Mouse (Mus musculus) midbrain, embryonic 13.5 days (tissue): ENCODE measurements at regions not wholly inside any gene's neighbourhood (a gene's known extent, or its start where the extent isn't known, plus 50 kb on each side); places are given as distances from the start of the nearest gene placed in this dataset.
A peak's percentile ranks its signal among the peaks of the same experiment; 100 is the strongest.

Source experiments
- ATAC-seq: fragments of 200-750 bp; cut with Nextera tagmentation; 2 replicates; pipeline ENCODE4 v1.8.0; 2017; ENCODE audit warnings: mild to moderate bottlenecking, moderate TSS enrichment, moderate library complexity
- H3K27ac ChIP-seq: fragments of 300-500 bp; sonication (generic); 2 replicates; pipeline ENCODE4 v1.5.1; 2015; ENCODE audit warnings: inconsistent platforms, mild to moderate bottlenecking, moderate library complexity
- H3K27me3 ChIP-seq: fragments of 300-500 bp; sonication (generic); 2 replicates; pipeline ENCODE4 v1.6.1; 2015; ENCODE audit warnings: mild to moderate bottlenecking, inconsistent platforms
- H3K36me3 ChIP-seq: fragments of 300-500 bp; sonication (generic); 2 replicates; pipeline ENCODE4 v1.6.1; 2015; ENCODE audit warnings: mild to moderate bottlenecking, inconsistent platforms
- H3K4me1 ChIP-seq: fragments of 300-500 bp; sonication (generic); replicated peaks from 2 replicates; pipeline ENCODE4 v1.6.1; 2015; ENCODE audit warnings: inconsistent platforms
- H3K4me2 ChIP-seq: fragments of 300-500 bp; sonication (generic); replicated peaks from 2 replicates; pipeline ENCODE4 v1.6.1; 2015; ENCODE audit warnings: moderate library complexity, mild to moderate bottlenecking, inconsistent platforms
- H3K4me3 ChIP-seq: fragments of 300-500 bp; sonication (generic); replicated peaks from 2 replicates; pipeline ENCODE4 v1.5.1; 2015; ENCODE audit warnings: mild to moderate bottlenecking, inconsistent platforms
- H3K9ac ChIP-seq: fragments of 300-500 bp; sonication (generic); replicated peaks from 2 replicates; pipeline ENCODE4 v1.6.1; 2015; ENCODE audit warnings: mild to moderate bottlenecking, inconsistent platforms
- H3K9me3 ChIP-seq: fragments of 300-500 bp; sonication (generic); 2 replicates; pipeline ENCODE4 v1.6.1; 2016; ENCODE audit warnings: mild to moderate bottlenecking, inconsistent platforms
- WGBS: fragments of 180-500 bp; shearing (Covaris S2); methylation state at CpG from one replicate; pipeline ENCODE4 v1.1.7; 2015; 5-methylcytosine and 5-hydroxymethylcytosine counted together

GRCm38 (mm10) chr5:118861143-118861847 is 300.8 kb downstream of the Med13l start:
- WGBS: 94% methylated on average over 13 of the region's 13 CpGs
- Histone ChIP-seq H3K4me3 (no peak overlapping the region), H3K27ac (no peak overlapping the region), H3K36me3 (no peaks in the 10 kb centered on the region; the same call in 1 of the 2 replicates), H3K4me2 (no peak overlapping the region), H3K9ac (no peak overlapping the region), H3K9me3 (peaks cover 18% of the 10 kb centered on the region), H3K27me3 (no peaks in the 10 kb centered on the region; the same call in 1 of the 2 replicates), H3K4me1 (no peaks in the 10 kb centered on the region)
- no peak for ATAC-seq

- H3K27me3 ChIP-seq: no peaks in the 10 kb centered on the region
- no peaks in the 10 kb centered on the region; the same call in 1 of the 2 replicates for H3K36me3 ChIP-seq
- no peak for ATAC-seq
- H3K9ac ChIP-seq: no peak overlapping the region
- WGBS: 91% methylated on average over 5 of the region's 5 CpGs
- no peak overlapping the region for H3K4me2 ChIP-seq
- H3K4me1 ChIP-seq: no peaks in the 10 kb centered on the region
- H3K27ac ChIP-seq: no peak overlapping the region
- peaks cover 17% of the 10 kb centered on the region for H3K9me3 ChIP-seq
- H3K4me3 ChIP-seq: no peak overlapping the region
Observed at GRCm38 (mm10) chr5:118867511-118867910, 307.0 kb downstream of the Med13l start.

DNA sequence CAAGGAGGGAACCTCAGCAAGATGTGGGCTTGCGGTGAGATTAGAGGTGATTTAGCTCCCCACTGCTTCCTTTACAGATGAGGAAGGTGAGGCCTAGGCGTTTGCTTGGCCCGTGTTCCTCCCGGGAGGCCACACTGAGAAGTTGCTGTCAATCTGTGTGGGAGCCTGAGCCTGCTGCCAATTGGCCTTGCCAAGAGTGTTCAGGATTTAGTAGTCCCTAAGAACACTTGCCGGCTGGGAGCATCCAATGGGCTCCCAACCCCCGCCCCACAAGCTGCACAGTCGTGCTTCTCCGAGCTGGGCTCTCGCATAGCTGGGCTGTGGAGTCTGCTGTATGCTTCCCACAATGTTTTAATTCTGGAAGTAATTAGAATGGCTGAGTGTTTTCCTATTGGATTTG is 308.9 kb downstream of the Med13l start:
- no peaks in the 10 kb centered on the region for H3K36me3 ChIP-seq
- ATAC-seq: no peak
- H3K9ac ChIP-seq: no peak overlapping the region
- peaks cover 13% of the 10 kb centered on the region for H3K27me3 ChIP-seq
- no peak overlapping the region for H3K27ac ChIP-seq
- no peaks in the 10 kb centered on the region for H3K4me1 ChIP-seq
- no peak overlapping the region for H3K4me2 ChIP-seq
- H3K9me3 ChIP-seq: peaks cover 7% of the 10 kb centered on the region
- 83% methylated on average over 9 of the region's 9 CpGs for whole genome bisulfite sequencing
- no peak overlapping the region for H3K4me3 ChIP-seq

DNA sequence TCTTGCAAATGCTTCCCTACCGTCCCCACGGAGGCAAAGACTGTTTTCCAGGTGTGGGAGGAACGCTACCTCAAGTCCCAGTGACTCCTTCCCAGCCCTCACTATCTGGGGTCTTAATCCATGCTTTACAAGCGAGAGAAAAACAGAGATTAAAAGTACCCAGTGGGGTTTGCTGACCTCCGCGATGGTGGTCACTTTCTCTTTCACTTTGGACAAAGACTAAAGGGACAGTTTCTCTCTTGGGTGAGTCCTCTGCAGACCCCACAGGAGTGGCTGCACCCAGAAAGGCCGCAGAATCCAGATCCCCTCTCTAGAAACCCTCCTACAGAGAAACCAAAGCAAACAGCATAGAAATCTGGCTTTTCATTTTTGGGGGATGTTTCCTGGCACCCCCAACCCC is 313.4 kb downstream of the Med13l start:
- Histone ChIP-seq H3K9ac (no peak overlapping the region), H3K27me3 (peaks cover 53% of the 10 kb centered on the region), H3K4me1 (peaks cover 8% of the 10 kb centered on the region), H3K9me3 (no peaks in the 10 kb centered on the region), H3K4me2 (no peak overlapping the region), H3K4me3 (no peak overlapping the region), H3K27ac (no peak overlapping the region), H3K36me3 (no peaks in the 10 kb centered on the region)
- ATAC-seq: no peak
- WGBS: 29% methylated on average over 7 of the region's 7 CpGs

- 68% methylated on average over 10 of the region's 10 CpGs for WGBS
- H3K27me3 ChIP-seq: peaks cover 60% of the 10 kb centered on the region
Observed at GRCm38 (mm10) chr5:118875096-118875637, 314.7 kb downstream of the Med13l start.

DNA sequence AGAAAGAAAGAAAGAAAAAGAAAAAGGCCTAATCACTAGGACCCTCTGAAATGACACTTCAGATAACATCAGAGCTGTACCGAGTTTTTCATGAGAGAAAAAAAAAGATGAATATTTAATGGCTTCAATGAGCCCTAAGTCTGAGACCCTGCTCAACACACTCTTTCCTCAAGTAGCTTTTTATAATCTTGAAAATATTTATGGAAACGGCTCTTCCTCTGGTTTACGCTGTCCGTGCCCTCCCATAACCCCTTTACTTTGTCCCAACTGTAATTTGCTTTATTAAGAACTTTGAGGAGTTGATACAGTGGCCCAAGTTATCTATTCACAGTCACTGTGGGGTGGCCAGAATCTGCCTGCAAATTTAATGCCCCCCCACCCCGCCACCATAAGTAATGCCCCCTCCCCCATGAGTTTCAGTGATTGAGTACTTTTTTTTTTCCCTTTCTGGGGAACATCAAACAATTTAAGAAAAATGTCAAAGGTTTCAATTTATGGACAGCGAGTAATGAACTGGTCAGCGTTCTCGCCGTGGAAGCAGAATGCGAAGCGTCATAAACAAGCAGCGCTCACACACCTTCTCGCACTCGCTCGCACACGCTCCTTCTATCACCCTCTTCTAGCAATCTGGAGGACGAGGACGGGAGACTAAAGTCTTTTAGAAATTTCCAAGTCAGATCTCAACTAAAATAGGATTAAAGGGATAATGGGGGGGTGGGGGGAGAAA is 316.3 kb downstream of the Med13l start:
- Histone ChIP-seq H3K27ac (no peak overlapping the region), H3K4me2 (peak overlapping the region; percentile 40), H3K36me3 (no peaks in the 10 kb centered on the region), H3K9ac (no peak overlapping the region), H3K4me3 (peak overlapping the region; percentile 18), H3K27me3 (peaks cover 63% of the 10 kb centered on the region), H3K9me3 (no peaks in the 10 kb centered on the region), H3K4me1 (peaks cover 8% of the 10 kb centered on the region)
- no peak for ATAC-seq
- 9% methylated on average over 18 of the region's 18 CpGs for WGBS

More at GRCm38 (mm10) chr5:118875096-118875637, 314.7 kb downstream of the Med13l start:
- peaks cover 8% of the 10 kb centered on the region for H3K4me1 ChIP-seq
- H3K9me3 ChIP-seq: no peaks in the 10 kb centered on the region
- H3K36me3 ChIP-seq: no peaks in the 10 kb centered on the region
- H3K4me2 ChIP-seq: no peak overlapping the region
- H3K27ac ChIP-seq: no peak overlapping the region
- no peak overlapping the region for H3K4me3 ChIP-seq
- H3K9ac ChIP-seq: no peak overlapping the region
- no peak for ATAC-seq

DNA sequence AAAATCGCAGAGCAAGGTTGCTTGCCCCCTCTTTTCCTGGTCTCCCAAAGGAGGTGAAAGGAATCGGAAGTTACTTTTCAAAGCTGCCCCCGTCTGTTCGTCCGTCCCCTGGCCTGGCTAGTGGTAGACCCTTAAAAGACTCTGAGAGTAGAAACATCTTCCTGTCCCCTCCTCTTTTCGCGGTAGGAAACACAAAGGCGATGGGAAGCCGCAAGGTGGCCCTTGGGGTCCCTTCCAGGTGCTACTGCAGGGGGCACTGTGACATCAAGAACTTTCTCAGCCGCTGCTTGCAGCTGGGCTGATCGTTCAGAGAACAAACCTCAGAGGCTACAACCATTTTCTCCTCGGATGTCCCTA is 316.8 kb downstream of the Med13l start:
- 0% methylated on average over 12 of the region's 12 CpGs for WGBS
- no peak for ATAC-seq
- H3K27me3 ChIP-seq: peaks cover 63% of the 10 kb centered on the region

DNA sequence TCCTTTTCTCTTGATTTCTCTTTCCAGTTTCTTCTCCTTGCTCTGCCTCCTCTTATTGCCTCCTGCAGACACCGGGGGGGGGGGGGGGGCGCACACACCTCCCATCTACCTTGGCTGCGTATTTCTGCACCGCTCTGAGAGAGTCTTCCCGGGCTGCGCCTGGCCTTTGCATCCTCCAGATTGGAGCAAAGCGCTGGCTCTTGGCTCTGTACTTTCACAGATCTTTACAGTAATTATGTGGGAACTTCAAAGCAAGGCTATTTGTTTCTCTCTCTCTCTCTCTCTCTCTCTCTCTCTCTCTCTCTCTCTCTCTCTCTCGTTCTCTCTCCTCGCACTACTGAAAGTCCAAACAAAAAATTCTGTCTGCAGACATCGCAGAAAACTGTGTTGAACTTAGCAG is 317.4 kb downstream of the Med13l start:
- 21% methylated on average over 10 of the region's 10 CpGs for WGBS
- H3K4me2 ChIP-seq: no peak overlapping the region

More for the DNA sequence above, 316.8 kb downstream of the Med13l start:
- peaks cover 8% of the 10 kb centered on the region for H3K4me1 ChIP-seq
- H3K36me3 ChIP-seq: no peaks in the 10 kb centered on the region
- H3K9ac ChIP-seq: no peak overlapping the region
- peak overlapping the region; percentile 40 for H3K4me2 ChIP-seq
- no peaks in the 10 kb centered on the region for H3K9me3 ChIP-seq
- no peak overlapping the region for H3K27ac ChIP-seq
- H3K4me3 ChIP-seq: peak overlapping the region; percentile 18

GRCm38 (mm10) chr5:118878722-118879121 is 318.2 kb downstream of the Med13l start:
- no peak overlapping the region for H3K27ac ChIP-seq
- no peak overlapping the region for H3K4me3 ChIP-seq
- peaks cover 56% of the 10 kb centered on the region for H3K27me3 ChIP-seq
- H3K4me2 ChIP-seq: no peak overlapping the region
- ATAC-seq: no peak
- peaks cover 8% of the 10 kb centered on the region for H3K4me1 ChIP-seq
- WGBS: 37% methylated on average over 10 of the region's 10 CpGs
- H3K36me3 ChIP-seq: no peaks in the 10 kb centered on the region
- H3K9ac ChIP-seq: no peak overlapping the region
- no peaks in the 10 kb centered on the region for H3K9me3 ChIP-seq

More for the DNA sequence above, 317.4 kb downstream of the Med13l start:
- Histone ChIP-seq H3K27me3 (peaks cover 63% of the 10 kb centered on the region), H3K9me3 (no peaks in the 10 kb centered on the region), H3K4me1 (peaks cover 8% of the 10 kb centered on the region), H3K9ac (no peak overlapping the region), H3K36me3 (no peaks in the 10 kb centered on the region), H3K27ac (no peak overlapping the region), H3K4me3 (no peak overlapping the region)
- no peak for ATAC-seq

DNA sequence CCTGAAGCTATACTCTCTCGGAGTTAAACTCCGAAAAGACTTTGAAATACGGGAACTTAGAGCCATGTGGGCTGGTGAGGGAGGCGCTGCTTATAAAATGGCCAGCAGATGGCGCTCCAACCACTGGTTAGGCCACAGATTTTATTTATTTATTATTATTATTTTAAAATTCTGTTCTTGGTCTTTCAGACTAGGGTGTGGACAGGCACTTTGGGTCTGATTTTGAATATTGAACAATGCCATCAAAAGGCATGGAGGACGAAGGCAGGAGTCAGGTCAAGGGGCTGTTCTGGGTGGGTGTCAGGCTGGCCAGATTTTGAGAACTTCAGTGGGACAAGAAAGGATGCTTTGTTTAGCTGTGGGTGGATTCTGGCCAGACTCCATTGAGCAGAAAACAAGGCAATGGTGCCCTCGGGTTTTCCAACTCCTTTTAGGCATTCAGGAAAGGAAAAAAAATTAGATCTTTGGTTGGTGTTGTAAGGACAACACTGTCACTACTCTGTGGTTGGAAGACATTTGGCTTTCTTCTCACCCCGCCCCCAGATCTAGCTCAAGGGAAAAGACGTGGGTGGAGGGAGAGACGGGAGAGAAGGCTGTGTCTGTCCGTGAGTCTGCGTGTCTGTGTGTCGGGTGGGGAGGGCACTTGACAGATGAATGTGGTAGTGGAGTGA is 319.5 kb downstream of the Med13l start:
- Histone ChIP-seq H3K9me3 (no peaks in the 10 kb centered on the region), H3K4me1 (peaks cover 8% of the 10 kb centered on the region), H3K9ac (no peak overlapping the region), H3K36me3 (no peaks in the 10 kb centered on the region), H3K4me3 (no peak overlapping the region), H3K4me2 (no peak overlapping the region), H3K27me3 (peaks cover 51% of the 10 kb centered on the region), H3K27ac (no peak overlapping the region)
- 21% methylated on average over 13 of the region's 13 CpGs for WGBS
- peak; percentile 60 for ATAC-seq

DNA sequence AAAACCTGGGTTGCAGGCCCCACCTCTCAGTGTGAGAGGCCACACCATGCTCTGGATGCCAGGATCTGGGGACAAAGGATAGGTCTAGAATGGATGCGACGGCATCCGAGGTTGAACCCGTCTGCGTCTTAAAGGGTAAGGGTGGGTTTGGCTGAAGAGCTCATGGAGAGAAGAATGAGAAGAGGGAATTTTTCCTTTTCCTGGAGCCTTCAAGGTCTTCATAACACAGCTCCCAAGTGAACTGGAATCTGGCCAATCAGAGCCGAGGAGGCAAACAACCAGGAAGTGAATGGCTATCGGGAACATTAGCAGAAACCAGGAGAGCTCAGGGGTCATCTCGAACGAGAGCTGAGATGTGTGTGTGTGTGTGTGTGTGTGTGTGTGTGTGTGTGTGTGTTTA is 320.1 kb downstream of the Med13l start:
- no peaks in the 10 kb centered on the region for H3K36me3 ChIP-seq
- 88% methylated on average over 9 of the region's 9 CpGs for WGBS
- no peak overlapping the region for H3K4me2 ChIP-seq
- peaks cover 8% of the 10 kb centered on the region for H3K4me1 ChIP-seq
- no peaks in the 10 kb centered on the region for H3K9me3 ChIP-seq
- peaks cover 46% of the 10 kb centered on the region for H3K27me3 ChIP-seq
- 0 out of 2 replicates have a peak, but pooled peaks have one; percentile 14 for ATAC-seq
- no peak overlapping the region for H3K4me3 ChIP-seq
- H3K9ac ChIP-seq: no peak overlapping the region
- H3K27ac ChIP-seq: no peak overlapping the region

- no peak overlapping the region for H3K27ac ChIP-seq
- no peak overlapping the region for H3K9ac ChIP-seq
- H3K4me1 ChIP-seq: peaks cover 8% of the 10 kb centered on the region
- H3K4me3 ChIP-seq: no peak overlapping the region
- H3K27me3 ChIP-seq: peaks cover 35% of the 10 kb centered on the region
- H3K9me3 ChIP-seq: no peaks in the 10 kb centered on the region
- no peak overlapping the region for H3K4me2 ChIP-seq
- ATAC-seq: no peak
- WGBS: 95% methylated on average over 8 of the region's 8 CpGs
- H3K36me3 ChIP-seq: no peaks in the 10 kb centered on the region
Observed at GRCm38 (mm10) chr5:118881886-118882285, 321.4 kb downstream of the Med13l start.
